Mouse (Mus musculus) liver, embryonic 14.5 days (tissue): ENCODE measurements around the gene Fat3. TPM values are rescaled to one million over a fixed set of nuclear protein-coding genes. Genes with fewer than 3 reads are reported as not detected.

ENCODE experiments used
- ATAC-seq: fragments of 200-750 bp; cut with Nextera tagmentation; 2 replicates; pipeline ENCODE4 v1.8.0; 2017; ENCODE audit warnings: moderate number of reproducible peaks, mild to moderate bottlenecking, moderate library complexity; ENCODE audit not compliant: insufficient read depth
- DNase-seq, 3 experiments: peaks; one replicate each; pipeline ENCODE4 v3.0.0-alpha.2; 2012 to 2013; ENCODE audit warnings: low read depth in 3 of 3, low spot score in 3 of 3
- H3K27ac ChIP-seq: fragments of 300-500 bp; sonication (generic); 2 replicates; pipeline ENCODE4 v1.5.1; 2014; ENCODE audit warnings: moderate library complexity, mild to moderate bottlenecking, control low read depth, inconsistent platforms
- H3K27me3 ChIP-seq: fragments of 300-500 bp; sonication (generic); 2 replicates; pipeline ENCODE4 v1.6.1; 2014; ENCODE audit warnings: mild to moderate bottlenecking, low read length, moderate library complexity; ENCODE audit not compliant: control insufficient read depth, insufficient read depth
- H3K36me3 ChIP-seq: fragments of 300-500 bp; sonication (generic); replicated peaks from 2 replicates; pipeline ENCODE4 v1.6.1; 2014; ENCODE audit warnings: low read depth; ENCODE audit not compliant: control insufficient read depth, insufficient read depth
- H3K4me1 ChIP-seq, 2 experiments: fragments of 200-500 bp in 1 of 2; fragments of 300-500 bp in 1 of 2; sonication (generic) in 1 of 2; replicated peaks; 2 replicates each; pipeline ENCODE4 v1.6.1; 2012 to 2014; ENCODE audit warnings: antibody characterized with exemption in 1 of 2, inconsistent platforms in 1 of 2, low read length in 1 of 2; ENCODE audit not compliant: control insufficient read depth in 2 of 2, insufficient read depth in 2 of 2
- H3K4me2 ChIP-seq: fragments of 300-500 bp; sonication (generic); 2 replicates; pipeline ENCODE4 v1.6.1; 2014; ENCODE audit warnings: low read depth, mild to moderate bottlenecking, control low read depth, moderate library complexity
- H3K4me3 ChIP-seq, 2 experiments: fragments of 200-500 bp in 1 of 2; fragments of 300-500 bp in 1 of 2; sonication (generic) in 1 of 2; 2 replicates each; pipeline ENCODE4 v1.5.1; 2012 to 2014; ENCODE audit warnings: low read depth in 2 of 2, low read length in 2 of 2, mild to moderate bottlenecking in 2 of 2, control low read depth in 1 of 2, inconsistent platforms in 1 of 2, moderate library complexity in 1 of 2; ENCODE audit not compliant: insufficient read depth in 1 of 2
- H3K9ac ChIP-seq: fragments of 300-500 bp; sonication (generic); replicated peaks from 2 replicates; pipeline ENCODE4 v1.6.1; 2014; ENCODE audit warnings: mild to moderate bottlenecking, control low read depth, moderate library complexity
- H3K9me3 ChIP-seq: fragments of 300-500 bp; sonication (generic); 2 replicates; pipeline ENCODE4 v1.6.1; 2016; ENCODE audit warnings: low read length, mixed read lengths; ENCODE audit not compliant: control insufficient read depth
- CTCF ChIP-seq: IDR thresholded peaks from 2 replicates; pipeline ENCODE4 v1.5.1; 2016; ENCODE audit warnings: antibody characterized with exemption, low read depth, control low read depth
- EP300 ChIP-seq: IDR thresholded peaks from 2 replicates; pipeline ENCODE4 v1.6.1; 2016; ENCODE audit warnings: antibody characterized with exemption, low read depth
- WGBS: fragments of 180-500 bp; shearing (Covaris S2); extraction: QIAGEN DNeasy Blood & Tissue Kit; methylation state at CpG from one replicate; pipeline ENCODE4 v1.1.7; 2014; ENCODE audit not compliant: insufficient replicate concordance; 5-methylcytosine and 5-hydroxymethylcytosine counted together
- polyA plus RNA-seq, 2 experiments: library from polyadenylated mRNA; depleted of rRNA in 1 of 2; stranded (reverse) in 1 of 2; unstranded in 1 of 2; fragments of >200 nt; fragmentation: Nextera tagmentation in 1 of 2; extraction: Ambion mirVana in 1 of 2; gene quantifications; 2 replicates each; pipeline versions ENCODE4 v1.2.1 to v1.2.3; 2012 to 2014

The Fat3 gene
- polyA plus RNA-seq, 2 experiments: 0.06 TPM; not detected in 1

- H3K9ac ChIP-seq: no peak overlapping the region
- no peak overlapping the region for H3K4me2 ChIP-seq
- no peaks in the 10 kb centered on the region for H3K9me3 ChIP-seq
- 59% methylated on average over 2 of the region's 2 CpGs for WGBS
- no peak overlapping the region for H3K27ac ChIP-seq
- H3K4me3 ChIP-seq: no peak overlapping the region
- no peaks in the 10 kb centered on the region for H3K4me1 ChIP-seq
- DNase-seq (no peak), ATAC-seq (no peak)
- TF ChIP-seq CTCF (no peak), EP300 (no peak)
- no peaks in the 10 kb centered on the region for H3K27me3 ChIP-seq
- H3K36me3 ChIP-seq: no peaks in the 10 kb centered on the region
These were observed 196.1 kb downstream of the Fat3 start for GRCm38 (mm10) chr9:16304949-16305348.

DNA sequence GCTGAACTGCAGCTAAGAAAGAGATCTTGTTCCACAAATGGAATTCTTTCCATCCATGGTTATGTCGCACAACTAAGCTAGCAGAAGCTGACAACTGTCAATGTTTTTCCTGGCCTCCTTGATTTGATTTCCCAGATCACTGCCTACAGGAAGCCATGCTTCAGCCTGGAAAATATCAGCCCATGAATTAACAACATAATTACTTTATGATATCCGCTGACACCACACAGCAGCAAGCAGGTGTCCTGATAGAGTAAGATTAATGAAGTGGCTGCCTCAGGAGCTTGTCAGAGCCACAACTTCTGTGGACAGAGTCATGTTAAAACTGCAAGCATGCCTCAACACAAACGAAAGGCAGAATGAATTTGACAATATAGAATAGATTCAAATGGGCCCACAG is 198.6 kb downstream of the Fat3 start:
- H3K27me3 ChIP-seq: no peaks in the 10 kb centered on the region
- 43% methylated on average over 3 of the region's 3 CpGs for WGBS
- DNase-seq (no peak), ATAC-seq (no peak)
- H3K4me2 ChIP-seq: no peak overlapping the region
- no peaks in the 10 kb centered on the region for H3K9me3 ChIP-seq
- no peaks in the 10 kb centered on the region for H3K4me1 ChIP-seq
- H3K36me3 ChIP-seq: no peaks in the 10 kb centered on the region
- no peak overlapping the region for H3K4me3 ChIP-seq
- TF ChIP-seq EP300: no peak
- no peak for TF ChIP-seq CTCF
- H3K27ac ChIP-seq: no peak overlapping the region
- H3K9ac ChIP-seq: no peak overlapping the region

DNA sequence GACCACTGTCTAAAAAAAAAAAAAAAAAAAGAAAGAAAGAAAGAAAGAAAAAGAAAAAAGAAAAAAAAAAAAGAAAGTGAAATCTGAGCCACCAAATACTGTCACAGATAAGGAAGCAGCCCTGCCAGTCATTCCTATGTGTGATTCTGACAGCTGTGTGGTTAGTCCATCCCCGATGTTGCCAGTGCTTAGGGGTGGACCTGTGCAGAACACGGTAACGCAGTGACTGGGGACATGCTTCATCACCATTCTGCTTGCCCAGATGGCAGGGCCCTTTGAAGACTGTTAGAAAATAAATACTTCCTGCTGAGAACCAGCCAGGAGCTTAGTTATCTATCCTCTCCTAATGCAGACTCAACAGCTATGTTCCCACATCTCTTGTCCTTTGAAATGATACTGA is 203.2 kb downstream of the Fat3 start:
- H3K36me3 ChIP-seq: no peaks in the 10 kb centered on the region
- 53% methylated on average over 3 of the region's 3 CpGs for WGBS
- no peak for ATAC-seq

DNA sequence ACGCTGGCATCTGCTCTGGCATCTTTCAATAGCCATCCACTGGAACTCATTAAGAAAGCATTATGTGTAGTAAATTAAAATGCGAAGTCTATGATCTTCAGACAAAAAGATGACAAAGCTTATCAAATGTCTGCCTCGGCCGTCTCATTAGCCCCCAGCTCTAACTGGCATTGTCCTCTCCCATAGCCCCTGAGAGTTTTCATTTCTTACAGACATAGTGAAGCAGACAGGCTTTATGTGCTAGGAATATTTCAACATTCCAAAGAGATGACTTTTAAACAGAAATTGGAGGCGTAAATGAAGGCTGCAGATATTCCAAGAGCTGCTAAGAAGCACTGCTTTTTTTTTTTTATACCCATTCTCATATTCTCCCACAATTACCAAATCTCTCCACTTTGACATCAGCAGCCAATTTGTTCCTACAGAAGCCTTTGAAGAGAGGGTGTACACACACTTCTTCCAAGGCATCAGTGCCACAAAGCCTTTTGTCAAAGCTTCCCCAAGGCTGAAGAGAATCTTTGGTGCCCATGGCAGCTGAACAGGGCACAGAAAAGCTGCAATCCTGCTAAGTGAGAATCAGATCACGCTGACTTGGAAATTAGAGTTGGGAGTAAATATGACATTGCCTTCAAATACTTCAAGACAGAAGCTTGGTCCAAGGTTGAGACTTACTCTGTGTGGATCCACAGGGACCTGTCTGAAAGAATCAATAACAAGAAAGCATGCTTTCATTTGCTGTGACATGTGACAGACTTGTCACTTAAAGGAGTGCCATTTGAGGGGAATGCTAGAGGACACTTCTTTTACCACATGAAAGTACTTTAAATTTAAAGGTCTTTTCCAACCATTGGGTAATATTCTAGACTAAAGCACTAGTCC is 206.9 kb downstream of the Fat3 start:
- Histone ChIP-seq H3K4me3 (no peak overlapping the region), H3K4me2 (no peak overlapping the region), H3K27me3 (no peaks in the 10 kb centered on the region), H3K36me3 (no peaks in the 10 kb centered on the region), H3K27ac (no peak overlapping the region), H3K9ac (no peak overlapping the region), H3K9me3 (no peaks in the 10 kb centered on the region), H3K4me1 (no peaks in the 10 kb centered on the region)
- no peak for ATAC-seq
- no peak for DNase-seq
- WGBS: 59% methylated on average over 6 of the region's 6 CpGs
- TF ChIP-seq CTCF: no peak
- no peak for TF ChIP-seq EP300

More for the DNA sequence above, 203.2 kb downstream of the Fat3 start:
- Histone ChIP-seq H3K4me1 (no peaks in the 10 kb centered on the region), H3K4me2 (no peak overlapping the region), H3K9ac (no peak overlapping the region), H3K27me3 (no peaks in the 10 kb centered on the region), H3K9me3 (no peaks in the 10 kb centered on the region), H3K4me3 (no peak overlapping the region), H3K27ac (no peak overlapping the region)
- DNase-seq: no peak
- TF ChIP-seq EP300 (no peak), CTCF (no peak)

- no peak overlapping the region for H3K27ac ChIP-seq
- no peaks in the 10 kb centered on the region for H3K9me3 ChIP-seq
- no peaks in the 10 kb centered on the region for H3K27me3 ChIP-seq
- TF ChIP-seq EP300 (no peak), CTCF (no peak)
- H3K4me1 ChIP-seq: no peaks in the 10 kb centered on the region
- no peak overlapping the region for H3K4me3 ChIP-seq
- H3K9ac ChIP-seq: no peak overlapping the region
- DNase-seq (no peak), ATAC-seq (no peak)
- no peak overlapping the region for H3K4me2 ChIP-seq
- 44% methylated on average over 2 of the region's 2 CpGs for WGBS
- H3K36me3 ChIP-seq: no peaks in the 10 kb centered on the region
These were observed 208.6 kb downstream of the Fat3 start for GRCm38 (mm10) chr9:16292492-16292891.
